Mouse (Mus musculus): Measurements from ENCODE around the gene Becn1.

Gene Becn1

GRCm38 (mm10) chr11:101315082-101315650 lies 13.1 kb upstream of the Becn1 start:
- no peak for DNase-seq

DNA sequence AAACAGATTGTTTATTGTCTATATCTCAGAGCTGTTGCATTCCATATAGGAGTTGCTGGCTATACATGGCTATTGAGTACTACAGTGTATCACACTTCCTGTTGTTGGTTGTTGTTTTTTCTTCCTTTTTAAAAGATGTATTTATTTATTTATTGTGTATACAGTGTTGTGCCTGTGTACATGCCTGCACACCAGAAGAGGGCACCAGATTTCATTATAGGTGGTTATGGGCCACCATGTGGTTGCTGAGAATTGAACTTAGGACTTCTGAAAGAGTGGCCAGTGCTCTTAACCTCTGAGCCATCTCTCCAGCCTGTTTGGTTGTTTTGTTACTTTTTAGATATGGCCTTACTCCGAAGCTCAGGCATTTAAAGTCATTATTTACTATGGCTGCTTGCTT lies 12.5 kb upstream of the Becn1 start:
- DNase-seq: no peak

GRCm38 (mm10) chr11:101312150-101312549 lies 10.1 kb upstream of the Becn1 start:
- no peak for DNase-seq

GRCm38 (mm10) chr11:101311083-101311482 lies 9.0 kb upstream of the Becn1 start:
- no peak for DNase-seq

GRCm38 (mm10) chr11:101307744-101308143 lies 5.7 kb upstream of the Becn1 start:
- no peak for DNase-seq

DNA sequence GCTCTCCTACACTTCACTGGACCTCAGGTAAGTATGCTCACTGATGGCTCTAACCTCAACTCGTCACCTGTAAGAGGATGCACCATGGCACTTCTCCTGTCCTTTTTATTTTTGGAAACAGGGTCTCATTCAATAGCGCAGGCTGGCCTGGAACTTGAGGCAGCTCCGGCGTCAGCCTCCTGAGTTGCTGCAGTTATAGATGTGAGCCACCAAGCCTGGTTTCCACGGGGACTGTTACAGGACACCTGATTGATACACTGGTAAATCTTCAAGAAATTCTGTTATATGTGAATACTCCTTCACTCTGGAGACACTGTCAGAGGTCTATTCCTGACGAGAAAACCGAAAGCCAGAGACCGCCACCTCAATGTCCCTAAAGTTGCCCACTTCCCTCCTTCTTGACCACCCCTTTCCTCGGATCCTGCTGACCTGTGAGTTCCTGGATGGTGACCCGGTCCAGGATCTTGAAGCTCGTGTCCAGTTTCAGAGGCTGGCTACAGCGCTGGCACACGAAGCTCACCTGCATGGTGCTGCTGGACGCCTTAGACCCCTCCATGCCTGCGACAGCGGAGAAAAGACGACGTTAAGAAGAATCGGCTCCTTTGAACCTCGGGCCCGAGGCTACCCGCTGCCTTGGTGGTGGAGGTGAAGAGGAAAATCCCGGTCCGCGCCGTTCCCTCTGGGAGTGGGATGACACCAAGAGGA lies 635 bp downstream of the Becn1 start:
- no peak for DNase-seq

- no peak for DNase-seq
Observed at GRCm38 (mm10) chr11:101300881-101301280, 1.2 kb downstream of the Becn1 start.

DNA sequence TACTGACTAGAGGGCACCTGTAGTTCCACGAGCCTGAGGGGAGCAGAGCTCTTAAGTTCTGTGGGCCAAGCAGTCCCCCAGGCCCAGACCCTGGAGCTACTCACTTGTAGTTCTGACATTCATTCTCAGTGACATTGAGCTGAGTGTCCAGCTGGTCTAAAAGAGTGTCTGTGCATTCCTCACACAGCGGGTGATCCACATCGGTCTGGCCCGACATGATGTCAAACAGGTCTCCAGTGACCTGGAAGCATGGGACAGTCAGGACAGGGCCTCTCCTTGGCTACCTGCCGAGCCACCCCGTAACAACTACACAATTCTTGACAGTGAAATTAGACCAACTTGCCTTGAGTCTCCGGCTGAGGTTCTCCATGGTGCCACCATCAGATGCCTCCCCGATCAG lies 6.9 kb downstream of the Becn1 start:
- no peak for DNase-seq

DNA sequence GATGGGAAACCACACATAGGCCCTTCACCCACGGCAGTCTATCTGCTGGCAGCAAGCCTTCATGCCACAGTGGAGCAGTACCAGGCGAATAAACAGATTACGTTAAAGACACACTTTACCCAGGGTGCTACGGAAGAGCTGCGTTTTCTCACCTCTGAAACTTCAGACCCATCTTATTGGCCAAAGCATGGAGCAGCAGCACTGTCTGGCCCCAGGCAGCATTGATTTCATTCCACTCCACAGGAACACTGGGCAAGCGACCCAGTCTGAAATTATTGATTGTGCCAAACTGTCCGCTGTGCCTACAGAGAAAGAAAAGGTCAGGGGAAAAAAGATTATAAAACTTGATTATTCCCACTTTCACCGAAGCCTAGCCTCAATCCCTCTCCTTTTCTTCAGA lies 10.9 kb downstream of the Becn1 start:
- DNase-seq: no peak

DNA sequence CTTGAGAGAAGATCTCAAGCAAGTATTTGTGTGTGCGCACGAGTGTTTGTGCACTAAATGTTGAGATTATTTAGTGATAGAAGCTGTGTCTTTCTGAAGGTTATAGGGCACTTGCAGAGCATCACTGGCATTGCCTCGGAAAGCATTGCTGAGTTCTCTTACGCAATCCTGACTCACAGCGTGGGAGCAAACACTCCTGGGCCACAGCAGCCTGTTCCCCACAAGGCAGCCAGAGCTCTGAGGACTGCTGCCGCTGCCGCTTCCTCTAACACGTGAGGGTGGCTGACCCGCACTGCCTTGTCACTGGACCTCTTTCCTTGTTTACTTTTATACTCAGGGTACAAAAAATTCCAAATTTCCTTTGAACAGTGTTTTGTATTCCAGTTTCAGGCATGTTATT lies 14.8 kb downstream of the Becn1 start:
- DNase-seq: no peak

DNA sequence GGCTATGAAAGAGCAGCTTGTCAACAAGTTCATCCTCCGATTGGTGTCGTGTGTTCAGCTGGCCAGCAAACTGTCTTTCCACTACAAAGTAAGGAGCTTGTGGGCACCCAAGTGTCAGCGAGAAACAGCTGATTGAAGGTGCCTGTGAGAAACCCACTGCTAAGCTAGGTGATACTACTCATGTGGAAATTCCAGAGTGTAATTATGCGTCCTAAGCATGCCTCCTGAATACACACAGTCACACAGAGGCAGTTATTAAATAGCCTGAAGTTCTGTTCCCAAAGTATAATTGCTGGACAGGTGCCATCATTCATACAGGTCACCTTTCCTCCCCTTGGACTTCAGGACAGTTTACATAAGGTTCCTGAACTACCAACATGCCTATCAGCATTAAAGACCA lies 18.3 kb downstream of the Becn1 start:
- no peak for DNase-seq

GRCm38 (mm10) chr11:101282896-101283295 lies 19.2 kb downstream of the Becn1 start:
- DNase-seq: no peak

DNA sequence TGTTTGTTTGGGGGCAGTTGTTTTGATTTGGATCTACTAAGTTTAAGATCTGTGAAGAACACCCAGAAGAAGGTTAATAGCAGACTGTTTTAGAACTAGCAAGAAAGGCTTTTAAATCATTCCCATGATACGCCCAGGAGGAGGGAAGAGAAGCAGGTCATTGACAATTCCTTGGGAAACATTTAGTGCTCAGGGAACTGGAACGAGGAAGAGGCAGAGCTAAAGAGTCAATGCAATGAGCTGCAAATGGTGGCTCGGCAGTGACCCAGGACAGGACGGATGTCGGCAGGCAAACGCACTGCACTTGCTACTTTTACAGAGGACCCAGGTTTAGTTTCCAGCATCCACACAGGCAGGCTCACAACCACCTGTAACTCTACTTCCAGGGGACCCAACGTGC lies 21.2 kb downstream of the Becn1 start:
- DNase-seq: no peak

- DNase-seq: no peak
Observed at GRCm38 (mm10) chr11:101279193-101279569, 22.9 kb downstream of the Becn1 start.

GRCm38 (mm10) chr11:101278223-101279192 lies 23.6 kb downstream of the Becn1 start, which contains the start of the genes Cntd1 and Coa3:
Gene Cntd1 (plus strand): TSS chr11:101279012.
Gene Coa3 (minus strand): TSS chr11:101279114.
- DNase-seq: peak; percentile 86

- no peak for DNase-seq
Observed at GRCm38 (mm10) chr11:101277381-101278222, 24.5 kb downstream of the Becn1 start.

- DNase-seq: no peak
Observed at GRCm38 (mm10) chr11:101276319-101277070, 25.6 kb downstream of the Becn1 start.

GRCm38 (mm10) chr11:101275309-101275708 lies 26.8 kb downstream of the Becn1 start:
- DNase-seq: no peak

- no peak for DNase-seq
Observed at GRCm38 (mm10) chr11:101272446-101272845, 29.6 kb downstream of the Becn1 start.

DNA sequence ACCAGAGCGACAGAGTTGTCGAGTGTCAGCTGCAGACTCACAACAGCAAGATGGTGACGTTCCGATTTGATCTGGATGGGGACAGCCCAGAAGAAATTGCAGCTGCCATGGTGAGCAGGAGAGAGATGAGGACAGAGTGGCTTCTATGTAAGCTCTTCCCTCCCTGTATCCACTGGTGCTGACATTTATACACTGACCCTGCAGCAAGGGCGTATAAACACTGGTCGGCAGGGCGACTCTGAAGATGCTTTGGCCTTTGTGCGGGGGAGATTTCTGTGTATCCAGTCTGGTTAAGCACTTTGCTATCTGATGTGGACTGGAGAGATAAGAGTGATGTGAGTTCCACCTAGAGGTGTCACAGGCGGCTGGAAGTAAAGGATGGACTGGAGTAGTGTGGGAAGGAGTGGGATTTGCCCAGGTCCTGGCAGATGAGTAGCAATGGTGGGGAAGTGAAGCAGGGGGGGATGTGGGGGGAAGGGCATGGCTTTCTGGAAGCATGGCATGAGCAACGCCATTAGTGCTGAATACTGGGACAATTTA lies 32.4 kb downstream of the Becn1 start:
- no peak for DNase-seq

DNA sequence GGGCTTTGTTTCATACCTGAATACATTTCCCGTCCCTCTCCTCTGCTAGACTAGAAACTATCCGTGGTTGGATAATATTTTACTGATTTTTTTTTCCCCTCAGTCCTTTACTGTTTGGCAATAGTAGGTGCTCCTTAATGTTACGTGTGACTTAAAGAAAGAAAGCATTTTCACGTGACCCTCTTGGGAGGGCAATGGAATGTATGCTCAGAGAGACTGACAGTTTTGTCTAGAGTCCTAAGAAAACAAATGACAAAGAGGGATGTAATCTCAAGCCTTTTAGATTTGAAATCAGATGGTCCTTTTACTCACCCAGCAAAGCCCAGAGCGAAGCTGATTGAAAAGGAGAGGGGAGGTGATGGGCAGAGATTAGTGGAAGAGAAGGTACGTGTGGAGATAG lies 36.2 kb downstream of the Becn1 start:
- DNase-seq: no peak

All from right cerebral cortex, postnatal 25 days (tissue).